Mouse (Mus musculus): ENCODE data around the gene Mcmbp. TPM values are rescaled to one million over a fixed set of nuclear protein-coding genes. Genes with fewer than 3 reads are reported as not detected.

Mcmbp gene
- total and polyA plus RNA-seq, 2 experiments: 11.4 to 12.8 TPM

- no peak for DNase-seq (ENCODE audit: extremely low read depth, low read depth, low spot score)
- WGBS: 43% methylated on average over 2 of the region's 2 CpGs
- TF ChIP-seq CTCF (IDR thresholded peaks at IDR 0.05; ENCODE audit: low read depth, low read length) (no peak), POLR2A (IDR thresholded peaks at IDR 0.05; ENCODE audit: extremely low read depth, insufficient read depth, low read length) (no peak)
- Histone ChIP-seq H3K27ac (replicated peaks; ENCODE audit: insufficient read depth, low read depth, low read length) (no peak overlapping the region), H3K79me2 (ENCODE audit: control insufficient read depth, insufficient read depth, low read length) (peaks cover 41% of the 10 kb centered on the region), H3K27me3 (ENCODE audit: control insufficient read depth, insufficient read depth, low read length) (no peaks in the 10 kb centered on the region), H3K4me3 (ENCODE audit: insufficient read depth, low read depth, low read length) (no peak overlapping the region), H3K9ac (ENCODE audit: low read depth, low read length) (no peak overlapping the region), H3K4me1 (ENCODE audit: control insufficient read depth, insufficient read depth, low read length) (peaks cover 10% of the 10 kb centered on the region), H3K36me3 (ENCODE audit: control insufficient read depth, insufficient read depth, low read length) (no peaks in the 10 kb centered on the region)
Measured at GRCm38 (mm10) chr7:128731585-128731984, 8.7 kb downstream of the Mcmbp start.

GRCm38 (mm10) chr7:128728738-128729137, 11.6 kb downstream of the Mcmbp start:
- Histone ChIP-seq H3K9ac (ENCODE audit: low read depth, low read length) (no peak overlapping the region), H3K79me2 (ENCODE audit: control insufficient read depth, insufficient read depth, low read length) (peaks cover 32% of the 10 kb centered on the region), H3K36me3 (ENCODE audit: control insufficient read depth, insufficient read depth, low read length) (peaks cover 6% of the 10 kb centered on the region), H3K27me3 (ENCODE audit: control insufficient read depth, insufficient read depth, low read length) (no peaks in the 10 kb centered on the region), H3K4me3 (ENCODE audit: insufficient read depth, low read depth, low read length) (no peak overlapping the region), H3K27ac (replicated peaks; ENCODE audit: insufficient read depth, low read depth, low read length) (no peak overlapping the region), H3K4me1 (ENCODE audit: control insufficient read depth, insufficient read depth, low read length) (peaks cover 7% of the 10 kb centered on the region; the same call in 1 of the 2 replicates)
- peak; percentile 35 for DNase-seq (ENCODE audit: extremely low read depth, low read depth, low spot score)
- 50% methylated on average over 10 of the region's 10 CpGs for WGBS
- TF ChIP-seq POLR2A (IDR thresholded peaks at IDR 0.05; ENCODE audit: extremely low read depth, insufficient read depth, low read length) (no peak), CTCF (IDR thresholded peaks at IDR 0.05; ENCODE audit: low read depth, low read length) (no peak)

GRCm38 (mm10) chr7:128727701-128728100, 12.6 kb downstream of the Mcmbp start:
- peaks cover 6% of the 10 kb centered on the region; the same call in 1 of the 2 replicates for H3K4me1 ChIP-seq (ENCODE audit: control insufficient read depth, insufficient read depth, low read length)
- H3K9ac ChIP-seq (ENCODE audit: low read depth, low read length): no peak overlapping the region
- TF ChIP-seq CTCF (IDR thresholded peaks at IDR 0.05; ENCODE audit: low read depth, low read length) (no peak), POLR2A (IDR thresholded peaks at IDR 0.05; ENCODE audit: extremely low read depth, insufficient read depth, low read length) (no peak)
- peaks cover 24% of the 10 kb centered on the region for H3K79me2 ChIP-seq (ENCODE audit: control insufficient read depth, insufficient read depth, low read length)
- no peak overlapping the region for H3K4me3 ChIP-seq (ENCODE audit: insufficient read depth, low read depth, low read length)
- WGBS: 91% methylated on average over 5 of the region's 5 CpGs
- H3K36me3 ChIP-seq (ENCODE audit: control insufficient read depth, insufficient read depth, low read length): peaks cover 12% of the 10 kb centered on the region
- H3K27ac ChIP-seq (replicated peaks; ENCODE audit: insufficient read depth, low read depth, low read length): no peak overlapping the region
- H3K27me3 ChIP-seq (ENCODE audit: control insufficient read depth, insufficient read depth, low read length): no peaks in the 10 kb centered on the region
- DNase-seq (ENCODE audit: extremely low read depth, low read depth, low spot score): no peak

DNA sequence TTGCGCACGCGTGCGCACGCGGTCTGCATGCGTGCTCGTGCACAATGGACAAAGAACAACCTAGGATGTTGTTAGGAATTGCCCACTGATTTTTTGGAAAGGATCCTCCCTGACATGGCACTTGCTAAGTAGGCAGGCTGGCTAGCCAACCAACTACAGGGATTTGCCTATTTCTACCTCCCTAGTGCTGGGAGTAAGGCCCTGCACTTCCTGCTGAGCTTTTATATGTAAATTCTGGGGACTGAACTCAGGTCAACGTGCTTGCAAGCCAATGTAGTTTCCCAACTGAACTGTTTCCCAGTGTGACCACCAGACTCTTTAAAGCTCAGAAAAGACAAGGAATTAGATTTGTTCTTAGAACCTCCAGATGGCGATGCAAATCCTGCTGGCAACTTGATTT, 13.3 kb downstream of the Mcmbp start:
- Histone ChIP-seq H3K27ac (replicated peaks; ENCODE audit: insufficient read depth, low read depth, low read length) (no peak overlapping the region), H3K9ac (ENCODE audit: low read depth, low read length) (no peak overlapping the region), H3K27me3 (ENCODE audit: control insufficient read depth, insufficient read depth, low read length) (no peaks in the 10 kb centered on the region), H3K79me2 (ENCODE audit: control insufficient read depth, insufficient read depth, low read length) (peaks cover 19% of the 10 kb centered on the region), H3K4me1 (ENCODE audit: control insufficient read depth, insufficient read depth, low read length) (peaks cover 5% of the 10 kb centered on the region; the same call in 1 of the 2 replicates), H3K4me3 (ENCODE audit: insufficient read depth, low read depth, low read length) (no peak overlapping the region), H3K36me3 (ENCODE audit: control insufficient read depth, insufficient read depth, low read length) (peaks cover 15% of the 10 kb centered on the region)
- TF ChIP-seq POLR2A (IDR thresholded peaks at IDR 0.05; ENCODE audit: extremely low read depth, insufficient read depth, low read length) (no peak), CTCF (IDR thresholded peaks at IDR 0.05; ENCODE audit: low read depth, low read length) (no peak)
- no peak for DNase-seq (ENCODE audit: extremely low read depth, low read depth, low spot score)
- WGBS: 91% methylated on average over 10 of the region's 10 CpGs

DNA sequence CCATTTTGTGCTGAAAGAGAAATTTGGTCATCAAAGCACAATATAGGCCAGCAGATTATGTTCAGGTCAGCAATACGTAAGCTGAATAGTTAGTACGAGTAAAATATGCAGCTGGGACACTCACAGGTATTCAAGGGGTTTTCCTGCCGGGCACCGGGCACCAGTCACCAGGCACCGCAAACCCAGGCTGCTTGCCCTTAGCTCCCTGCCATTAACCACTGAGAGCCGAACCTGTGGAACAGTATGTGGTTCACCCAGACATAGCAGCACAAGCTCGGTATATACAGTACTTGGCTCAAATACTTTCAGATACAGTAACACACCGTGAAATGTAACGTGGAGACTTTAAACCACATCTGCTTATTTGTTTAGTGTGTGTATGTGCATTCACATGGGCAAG, 15.1 kb downstream of the Mcmbp start:
- Histone ChIP-seq H3K4me1 (ENCODE audit: control insufficient read depth, insufficient read depth, low read length) (peaks cover 1% of the 10 kb centered on the region; the same call in 1 of the 2 replicates), H3K9ac (ENCODE audit: low read depth, low read length) (no peak overlapping the region), H3K27ac (replicated peaks; ENCODE audit: insufficient read depth, low read depth, low read length) (no peak overlapping the region), H3K36me3 (ENCODE audit: control insufficient read depth, insufficient read depth, low read length) (peaks cover 24% of the 10 kb centered on the region), H3K4me3 (ENCODE audit: insufficient read depth, low read depth, low read length) (no peak overlapping the region), H3K79me2 (ENCODE audit: control insufficient read depth, insufficient read depth, low read length) (peaks cover 11% of the 10 kb centered on the region), H3K27me3 (ENCODE audit: control insufficient read depth, insufficient read depth, low read length) (no peaks in the 10 kb centered on the region)
- no peak for DNase-seq (ENCODE audit: extremely low read depth, low read depth, low spot score)
- WGBS: 89% methylated on average over 9 of the region's 9 CpGs
- TF ChIP-seq POLR2A (IDR thresholded peaks at IDR 0.05; ENCODE audit: extremely low read depth, insufficient read depth, low read length) (no peak), CTCF (IDR thresholded peaks at IDR 0.05; ENCODE audit: low read depth, low read length) (no peak)

DNA sequence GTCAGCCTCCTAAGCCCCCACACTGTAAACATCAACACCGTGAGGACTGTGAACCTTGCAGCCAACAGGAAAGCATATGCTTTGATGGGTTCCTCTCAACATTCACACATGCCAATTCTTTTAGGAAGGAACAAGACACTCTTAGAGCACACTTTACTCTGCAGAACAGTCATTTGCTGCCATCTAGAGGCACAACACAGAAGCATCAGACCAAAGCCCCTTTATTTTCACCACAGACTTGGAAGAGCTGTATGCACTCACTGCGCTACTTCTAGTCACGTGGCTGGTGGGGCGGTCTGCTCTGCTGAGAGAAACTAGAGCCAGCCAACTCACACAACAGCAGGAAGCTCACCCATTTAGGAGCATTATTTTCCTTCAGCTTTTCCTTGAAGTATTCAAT, 15.5 kb downstream of the Mcmbp start:
- TF ChIP-seq CTCF (IDR thresholded peaks at IDR 0.05; ENCODE audit: low read depth, low read length): peak; percentile 18; the same call in 1 of the 2 replicates
- TF ChIP-seq POLR2A (IDR thresholded peaks at IDR 0.05; ENCODE audit: extremely low read depth, insufficient read depth, low read length): no peak
- H3K36me3 ChIP-seq (ENCODE audit: control insufficient read depth, insufficient read depth, low read length): peaks cover 27% of the 10 kb centered on the region
- no peak overlapping the region for H3K9ac ChIP-seq (ENCODE audit: low read depth, low read length)
- H3K79me2 ChIP-seq (ENCODE audit: control insufficient read depth, insufficient read depth, low read length): peaks cover 11% of the 10 kb centered on the region
- 61% methylated on average over 4 of the region's 4 CpGs for WGBS
- H3K4me3 ChIP-seq (ENCODE audit: insufficient read depth, low read depth, low read length): no peak overlapping the region
- DNase-seq (ENCODE audit: extremely low read depth, low read depth, low spot score): peak; percentile 40
- peaks cover 1% of the 10 kb centered on the region; the same call in 1 of the 2 replicates for H3K4me1 ChIP-seq (ENCODE audit: control insufficient read depth, insufficient read depth, low read length)
- H3K27ac ChIP-seq (replicated peaks; ENCODE audit: insufficient read depth, low read depth, low read length): no peak overlapping the region
- H3K27me3 ChIP-seq (ENCODE audit: control insufficient read depth, insufficient read depth, low read length): no peaks in the 10 kb centered on the region
